Mouse (Mus musculus) limb, embryonic 11.5 days (tissue): ENCODE measurements at regions not wholly inside any gene's neighbourhood (a gene's known extent, or its start where the extent isn't known, plus 50 kb on each side); places are given as distances from the start of the nearest gene placed in this dataset.

Source experiments
- ATAC-seq: fragments of 200-750 bp; cut with Nextera tagmentation; 2 replicates; pipeline ENCODE4 v1.8.0; 2017; ENCODE audit warnings: low read depth; ENCODE audit not compliant: insufficient number of reproducible peaks, low FRiP score, low TSS enrichment
- DNase-seq: peaks from one replicate; pipeline ENCODE4 v3.0.0-alpha.2; 2015; ENCODE audit warnings: low spot score
- H3K27ac ChIP-seq: fragments of 300-500 bp; sonication (generic); replicated peaks from 2 replicates; pipeline ENCODE4 v1.5.1; 2014; ENCODE audit warnings: low read depth, mild to moderate bottlenecking, low read length
- H3K27me3 ChIP-seq: fragments of 300-500 bp; sonication (generic); 2 replicates; pipeline ENCODE4 v1.6.1; 2014; ENCODE audit warnings: mild to moderate bottlenecking, low read length, mixed read lengths; ENCODE audit not compliant: control insufficient read depth, insufficient read depth
- H3K36me3 ChIP-seq: fragments of 300-500 bp; sonication (generic); 2 replicates; pipeline ENCODE4 v1.6.1; 2014; ENCODE audit warnings: mild to moderate bottlenecking, low read length, moderate library complexity, mixed read lengths; ENCODE audit not compliant: control insufficient read depth, insufficient read depth
- H3K4me1 ChIP-seq: fragments of 300-500 bp; sonication (generic); 2 replicates; pipeline ENCODE4 v1.6.1; 2014; ENCODE audit warnings: low read length, mixed read lengths; ENCODE audit not compliant: control insufficient read depth, insufficient read depth
- H3K4me2 ChIP-seq: fragments of 300-500 bp; sonication (generic); 2 replicates; pipeline ENCODE4 v1.6.1; 2014; ENCODE audit warnings: low read depth, mild to moderate bottlenecking, moderate library complexity; ENCODE audit not compliant: severe bottlenecking
- H3K4me3 ChIP-seq: fragments of 300-500 bp; sonication (generic); 2 replicates; pipeline ENCODE4 v1.5.1; 2014; ENCODE audit warnings: low read depth, low read length
- H3K9ac ChIP-seq: fragments of 300-500 bp; sonication (generic); 2 replicates; pipeline ENCODE4 v1.6.1; 2014; ENCODE audit warnings: mild to moderate bottlenecking, low read length
- H3K9me3 ChIP-seq: fragments of 300-500 bp; sonication (generic); 2 replicates; pipeline ENCODE4 v1.6.1; 2016; ENCODE audit warnings: low read length; ENCODE audit not compliant: control insufficient read depth
- WGBS: fragments of 180-500 bp; shearing (Covaris S2); extraction: QIAGEN DNeasy Blood & Tissue Kit; methylation state at CpG from one replicate; pipeline ENCODE4 v1.1.7; 2014; 5-methylcytosine and 5-hydroxymethylcytosine counted together

DNA sequence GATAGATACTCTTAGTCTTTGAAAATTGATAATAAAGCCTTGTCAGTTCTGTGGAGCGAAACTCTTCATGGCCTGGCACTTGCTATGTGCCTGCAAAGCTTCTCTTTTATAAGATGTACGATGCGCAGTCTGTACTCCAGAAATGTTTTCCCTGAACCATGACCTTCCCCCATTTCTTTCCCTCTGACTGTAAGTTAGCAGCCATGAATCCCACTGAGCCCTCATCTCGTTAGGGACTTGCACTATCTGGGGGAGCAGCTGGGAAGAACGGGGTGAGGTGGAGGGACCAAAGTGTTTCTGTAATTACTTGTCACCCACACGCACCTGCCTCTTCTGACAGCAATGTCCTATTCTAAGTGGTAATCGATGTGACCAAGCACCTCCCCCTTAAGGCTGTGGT is 932.1 kb downstream of the Synb start:
- DNase-seq (no peak), ATAC-seq (no peak)
- H3K4me1 ChIP-seq = no peaks in the 10 kb centered on the region
- H3K27ac ChIP-seq = no peak overlapping the region
- H3K36me3 ChIP-seq = no peaks in the 10 kb centered on the region
- no peak overlapping the region for H3K4me3 ChIP-seq
- no peak overlapping the region for H3K4me2 ChIP-seq
- no peaks in the 10 kb centered on the region for H3K9me3 ChIP-seq
- no peak overlapping the region for H3K9ac ChIP-seq
- H3K27me3 ChIP-seq = no peaks in the 10 kb centered on the region
- WGBS = 66% methylated on average over 7 of the region's 7 CpGs

DNA sequence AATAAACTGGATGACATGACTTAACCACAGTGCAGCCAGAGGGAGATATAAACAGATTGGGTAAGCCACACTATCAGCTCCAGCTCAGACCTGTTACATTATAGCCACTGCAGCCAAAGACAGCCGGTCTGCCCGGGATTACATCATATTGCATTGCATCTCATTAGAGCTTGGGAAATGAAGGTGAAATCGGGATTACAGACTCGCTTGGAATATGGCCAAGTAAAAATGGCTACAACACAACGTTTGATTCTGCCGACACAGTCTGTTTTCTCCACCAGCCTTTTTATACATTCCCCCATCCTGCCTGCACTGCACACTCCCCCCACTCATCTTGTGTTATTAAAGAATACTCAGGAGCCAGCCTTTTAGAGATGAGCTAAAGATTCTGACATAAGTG is 932.6 kb downstream of the Synb start:
- Histone ChIP-seq H3K27ac (no peak overlapping the region), H3K27me3 (no peaks in the 10 kb centered on the region), H3K4me1 (no peaks in the 10 kb centered on the region), H3K4me2 (no peak overlapping the region), H3K9ac (no peak overlapping the region), H3K4me3 (no peak overlapping the region), H3K9me3 (no peaks in the 10 kb centered on the region), H3K36me3 (no peaks in the 10 kb centered on the region)
- no peak for ATAC-seq
- no peak for DNase-seq
- 92% methylated on average over 6 of the region's 6 CpGs for WGBS

GRCm38 (mm10) chr14:68356396-68356795 is 937.7 kb downstream of the Synb start:
- DNase-seq = no peak
- ATAC-seq = no peak
- WGBS = 79% methylated on average over 7 of the region's 7 CpGs

DNA sequence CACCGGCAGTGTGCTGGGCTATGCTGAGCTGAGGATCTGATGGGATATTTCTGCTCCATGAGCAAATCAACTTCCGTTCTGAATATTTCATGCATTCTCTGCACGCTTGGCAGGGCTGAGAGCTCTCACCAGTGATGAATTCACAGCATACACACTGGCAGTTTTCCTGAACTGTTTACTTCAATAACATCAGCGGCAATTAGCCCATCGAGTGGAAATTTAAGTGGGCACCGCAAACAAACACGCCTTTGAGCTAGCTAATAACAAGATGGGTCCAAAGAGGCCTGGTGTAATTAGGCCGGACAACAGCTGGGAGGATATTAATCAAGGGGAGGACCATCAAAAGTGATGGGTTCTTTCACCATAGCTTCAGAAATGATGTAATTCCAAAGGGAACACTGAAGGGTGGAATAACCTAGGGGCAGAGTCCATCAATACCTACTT is 938.6 kb downstream of the Synb start:
- H3K4me1 ChIP-seq = no peaks in the 10 kb centered on the region
- ATAC-seq = no peak
- H3K27me3 ChIP-seq = no peaks in the 10 kb centered on the region
- H3K4me3 ChIP-seq = no peak overlapping the region
- no peak for DNase-seq
- 77% methylated on average over 8 of the region's 8 CpGs for WGBS
- no peak overlapping the region for H3K27ac ChIP-seq
- H3K9me3 ChIP-seq = no peaks in the 10 kb centered on the region
- H3K4me2 ChIP-seq = no peak overlapping the region
- no peak overlapping the region for H3K9ac ChIP-seq
- H3K36me3 ChIP-seq = no peaks in the 10 kb centered on the region

More at GRCm38 (mm10) chr14:68356396-68356795, 937.7 kb downstream of the Synb start:
- Histone ChIP-seq H3K27ac (no peak overlapping the region), H3K9ac (no peak overlapping the region), H3K4me1 (no peaks in the 10 kb centered on the region), H3K36me3 (no peaks in the 10 kb centered on the region), H3K27me3 (no peaks in the 10 kb centered on the region), H3K4me2 (no peak overlapping the region), H3K9me3 (no peaks in the 10 kb centered on the region), H3K4me3 (no peak overlapping the region)

DNA sequence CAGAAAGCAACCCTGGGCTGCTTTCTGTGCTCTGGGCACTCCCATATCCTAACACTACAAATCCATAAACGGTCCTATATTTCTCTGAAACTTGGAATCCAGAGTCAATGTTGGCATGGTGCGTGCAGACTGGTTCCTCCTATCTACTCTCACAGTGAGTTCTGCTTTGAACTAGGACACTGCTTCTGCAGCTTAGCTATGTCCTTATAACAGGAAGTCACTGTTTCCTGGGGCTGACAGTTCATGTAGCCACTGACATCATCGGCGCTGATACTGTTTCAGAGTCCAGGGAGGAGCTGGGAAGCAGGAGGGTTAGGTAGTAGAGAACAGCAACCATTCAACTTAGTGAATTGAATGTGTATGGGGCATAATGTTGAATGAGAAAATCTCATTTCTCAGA is 948.6 kb downstream of the Synb start:
- no peak overlapping the region for H3K4me2 ChIP-seq
- no peak overlapping the region for H3K4me3 ChIP-seq
- no peaks in the 10 kb centered on the region for H3K9me3 ChIP-seq
- H3K9ac ChIP-seq = no peak overlapping the region
- DNase-seq (no peak), ATAC-seq (no peak)
- no peaks in the 10 kb centered on the region for H3K4me1 ChIP-seq
- 78% methylated on average over 4 of the region's 4 CpGs for WGBS
- no peaks in the 10 kb centered on the region for H3K36me3 ChIP-seq
- H3K27ac ChIP-seq = no peak overlapping the region
- no peaks in the 10 kb centered on the region for H3K27me3 ChIP-seq

GRCm38 (mm10) chr14:68344715-68345114 is 949.4 kb downstream of the Synb start:
- H3K4me3 ChIP-seq = no peak overlapping the region
- H3K27ac ChIP-seq = no peak overlapping the region
- H3K36me3 ChIP-seq = no peaks in the 10 kb centered on the region
- no peak overlapping the region for H3K4me2 ChIP-seq
- ATAC-seq (no peak), DNase-seq (no peak)
- no peaks in the 10 kb centered on the region for H3K27me3 ChIP-seq
- 0 out of 2 replicates have a peak, but pooled peaks cover 2% of the 10 kb centered on the region for H3K4me1 ChIP-seq
- H3K9me3 ChIP-seq = no peaks in the 10 kb centered on the region
- no peak overlapping the region for H3K9ac ChIP-seq
- 65% methylated on average over 3 of the region's 3 CpGs for WGBS

DNA sequence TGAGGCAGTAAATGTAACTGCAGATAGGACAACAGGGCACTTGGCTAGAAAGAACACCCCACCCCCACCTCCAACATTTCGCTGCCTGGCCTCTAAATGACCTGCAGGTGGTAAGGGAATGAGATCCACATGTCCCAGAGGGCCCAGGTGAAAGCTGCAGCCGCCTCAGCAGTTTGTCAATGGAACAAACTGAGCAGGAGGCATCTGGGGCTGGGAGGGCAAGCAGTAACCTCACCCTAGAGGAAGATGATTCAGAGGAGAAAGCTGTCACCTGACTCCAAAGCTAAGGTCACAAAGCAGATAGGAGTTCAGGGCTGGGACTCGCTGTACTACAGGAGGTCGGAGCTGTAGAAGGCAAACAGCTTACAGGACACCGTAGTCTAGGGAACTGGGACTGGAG is 955.7 kb downstream of the Synb start:
- H3K9me3 ChIP-seq = no peaks in the 10 kb centered on the region
- 32% methylated on average over 5 of the region's 5 CpGs for WGBS
- no peak overlapping the region for H3K9ac ChIP-seq
- H3K27ac ChIP-seq = no peak overlapping the region
- H3K4me3 ChIP-seq = no peak overlapping the region
- peaks cover 10% of the 10 kb centered on the region for H3K4me1 ChIP-seq
- H3K36me3 ChIP-seq = no peaks in the 10 kb centered on the region
- no peaks in the 10 kb centered on the region for H3K27me3 ChIP-seq
- no peak overlapping the region for H3K4me2 ChIP-seq
- DNase-seq (peak; percentile 53), ATAC-seq (peak; percentile 26; the same call in 1 of the 2 replicates)

GRCm38 (mm10) chr14:68325061-68325460 is 969.0 kb downstream of the Synb start:
- Histone ChIP-seq H3K9me3 (no peaks in the 10 kb centered on the region), H3K4me3 (no peak overlapping the region), H3K27me3 (no peaks in the 10 kb centered on the region), H3K9ac (no peak overlapping the region), H3K27ac (no peak overlapping the region), H3K4me1 (no peaks in the 10 kb centered on the region), H3K36me3 (no peaks in the 10 kb centered on the region), H3K4me2 (no peak overlapping the region)
- no peak for ATAC-seq
- 94% methylated on average over 1 of the region's 1 CpGs for WGBS
- no peak for DNase-seq

GRCm38 (mm10) chr14:68323008-68323407 is 971.1 kb downstream of the Synb start:
- ATAC-seq = no peak
- H3K36me3 ChIP-seq = no peaks in the 10 kb centered on the region

More at GRCm38 (mm10) chr14:68323008-68323407, 971.1 kb downstream of the Synb start:
- no peaks in the 10 kb centered on the region for H3K27me3 ChIP-seq
- WGBS = 68% methylated on average over 6 of the region's 6 CpGs
- H3K4me1 ChIP-seq = no peaks in the 10 kb centered on the region
- H3K9ac ChIP-seq = no peak overlapping the region
- no peaks in the 10 kb centered on the region for H3K9me3 ChIP-seq
- no peak for DNase-seq
- H3K27ac ChIP-seq = no peak overlapping the region
- H3K4me3 ChIP-seq = no peak overlapping the region
- H3K4me2 ChIP-seq = no peak overlapping the region
